Mouse (Mus musculus) liver, embryonic 16.5 days (tissue): ENCODE measurements around the gene Sdc1. TPM values are rescaled to one million over a fixed set of nuclear protein-coding genes. Genes with fewer than 3 reads are reported as not detected.
A peak's percentile ranks its signal among the peaks of the same experiment; 100 is the strongest.

ENCODE experiments used
- ATAC-seq: fragments of 200-750 bp; cut with Nextera tagmentation; 2 replicates; pipeline ENCODE4 v1.8.0; 2017; ENCODE audit warnings: low read depth, mild to moderate bottlenecking, moderate number of reproducible peaks, moderate library complexity
- H3K27ac ChIP-seq: fragments of 300-500 bp; sonication (generic); 2 replicates; pipeline ENCODE4 v1.5.1; 2014; ENCODE audit warnings: mild to moderate bottlenecking, low read length
- H3K27me3 ChIP-seq: fragments of 300-500 bp; sonication (generic); 2 replicates; pipeline ENCODE4 v1.6.1; 2014; ENCODE audit warnings: low read depth, low read length, mixed read lengths; ENCODE audit not compliant: control insufficient read depth, insufficient read depth
- H3K36me3 ChIP-seq: fragments of 300-500 bp; sonication (generic); 2 replicates; pipeline ENCODE4 v1.6.1; 2014; ENCODE audit warnings: mild to moderate bottlenecking; ENCODE audit not compliant: control insufficient read depth, insufficient read depth
- H3K4me1 ChIP-seq: fragments of 300-500 bp; sonication (generic); 2 replicates; pipeline ENCODE4 v1.6.1; 2014; ENCODE audit warnings: low read depth, low read length, mixed read lengths; ENCODE audit not compliant: control insufficient read depth
- H3K4me2 ChIP-seq: fragments of 300-500 bp; sonication (generic); 2 replicates; pipeline ENCODE4 v1.6.1; 2014; ENCODE audit warnings: low read depth, low read length, mixed read lengths
- H3K4me3 ChIP-seq: fragments of 300-500 bp; sonication (generic); 2 replicates; pipeline ENCODE4 v1.5.1; 2014; ENCODE audit warnings: low read depth, mild to moderate bottlenecking, low read length
- H3K9ac ChIP-seq: fragments of 300-500 bp; sonication (generic); 2 replicates; pipeline ENCODE4 v1.6.1; 2014; ENCODE audit warnings: low read depth, low read length
- H3K9me3 ChIP-seq: fragments of 300-500 bp; sonication (generic); replicated peaks from 2 replicates; pipeline ENCODE4 v1.6.1; 2016; ENCODE audit warnings: low read length; ENCODE audit not compliant: control insufficient read depth
- WGBS: fragments of 180-500 bp; shearing (Covaris S2); extraction: QIAGEN DNeasy Blood & Tissue Kit; methylation state at CpG from one replicate; pipeline ENCODE4 v1.1.7; 2014; ENCODE audit not compliant: insufficient replicate concordance; 5-methylcytosine and 5-hydroxymethylcytosine counted together
- polyA plus RNA-seq: library from polyadenylated mRNA; unstranded; fragments of >200 nt; fragmentation: Nextera tagmentation; extraction: Ambion mirVana; gene quantifications from 2 replicates; pipeline ENCODE4 v1.2.1, GENCODE M21; 2015

Gene Sdc1
- polyA plus RNA-seq, 1 experiment from 2014 or later: 24.8 TPM

GRCm38 (mm10) chr12:8809626-8810025 lies 38.5 kb downstream of the Sdc1 start:
- ATAC-seq: peak; percentile 41

GRCm38 (mm10) chr12:8810966-8811365 lies 39.8 kb downstream of the Sdc1 start:
- Histone ChIP-seq H3K36me3 (no peaks in the 10 kb centered on the region), H3K9me3 (no peaks in the 10 kb centered on the region), H3K27me3 (no peaks in the 10 kb centered on the region), H3K27ac (no peak overlapping the region), H3K4me1 (peaks cover 3% of the 10 kb centered on the region; the same call in 1 of the 2 replicates), H3K4me3 (no peak overlapping the region), H3K4me2 (no peak overlapping the region), H3K9ac (no peak overlapping the region)
- no peak for ATAC-seq
- 29% methylated on average over 2 of the region's 2 CpGs for whole genome bisulfite sequencing

More at GRCm38 (mm10) chr12:8809626-8810025, 38.5 kb downstream of the Sdc1 start:
- 59% methylated on average over 6 of the region's 6 CpGs for WGBS
- no peaks in the 10 kb centered on the region for H3K36me3 ChIP-seq
- peaks cover 3% of the 10 kb centered on the region; the same call in 1 of the 2 replicates for H3K4me1 ChIP-seq
- no peak overlapping the region for H3K4me2 ChIP-seq
- H3K4me3 ChIP-seq: no peak overlapping the region
- no peaks in the 10 kb centered on the region for H3K9me3 ChIP-seq
- no peak overlapping the region for H3K9ac ChIP-seq
- H3K27ac ChIP-seq: 0 out of 2 replicates have a peak overlapping the region, but pooled peaks have one; percentile 30
- no peaks in the 10 kb centered on the region for H3K27me3 ChIP-seq

GRCm38 (mm10) chr12:8811441-8811871 lies 40.3 kb downstream of the Sdc1 start:
- no peak overlapping the region for H3K4me3 ChIP-seq
- H3K9me3 ChIP-seq: no peaks in the 10 kb centered on the region
- H3K27ac ChIP-seq: peak overlapping the region; percentile 15; the same call in 1 of the 2 replicates
- no peaks in the 10 kb centered on the region for H3K36me3 ChIP-seq
- H3K4me1 ChIP-seq: peaks cover 3% of the 10 kb centered on the region; the same call in 1 of the 2 replicates
- ATAC-seq: peak; percentile 75
- no peaks in the 10 kb centered on the region for H3K27me3 ChIP-seq
- WGBS: 38% methylated on average over 6 of the region's 6 CpGs
- no peak overlapping the region for H3K9ac ChIP-seq
- no peak overlapping the region for H3K4me2 ChIP-seq

- no peak overlapping the region for H3K4me2 ChIP-seq
- H3K9me3 ChIP-seq: no peaks in the 10 kb centered on the region
- 64% methylated on average over 5 of the region's 5 CpGs for WGBS
- H3K27ac ChIP-seq: peak overlapping the region; percentile 15; the same call in 1 of the 2 replicates
- H3K9ac ChIP-seq: no peak overlapping the region
- ATAC-seq: no peak
- H3K4me3 ChIP-seq: no peak overlapping the region
- H3K36me3 ChIP-seq: no peaks in the 10 kb centered on the region
- peaks cover 3% of the 10 kb centered on the region; the same call in 1 of the 2 replicates for H3K4me1 ChIP-seq
- no peaks in the 10 kb centered on the region for H3K27me3 ChIP-seq
Measured at GRCm38 (mm10) chr12:8811894-8812560, 40.9 kb downstream of the Sdc1 start.

- Histone ChIP-seq H3K4me1 (no peaks in the 10 kb centered on the region), H3K9ac (no peak overlapping the region), H3K27ac (no peak overlapping the region), H3K27me3 (no peaks in the 10 kb centered on the region), H3K4me2 (no peak overlapping the region), H3K36me3 (no peaks in the 10 kb centered on the region), H3K9me3 (no peaks in the 10 kb centered on the region), H3K4me3 (no peak overlapping the region)
- WGBS: 34% methylated on average over 13 of the region's 13 CpGs
- no peak for ATAC-seq
Measured at GRCm38 (mm10) chr12:8817467-8818232, 46.5 kb downstream of the Sdc1 start.

GRCm38 (mm10) chr12:8818233-8818672 lies 47.1 kb downstream of the Sdc1 start:
- H3K4me2 ChIP-seq: no peak overlapping the region

GRCm38 (mm10) chr12:8824995-8825703 lies 54.0 kb downstream of the Sdc1 start:
- H3K4me3 ChIP-seq: no peak overlapping the region
- no peaks in the 10 kb centered on the region for H3K36me3 ChIP-seq
- H3K9me3 ChIP-seq: no peaks in the 10 kb centered on the region
- no peak overlapping the region for H3K4me2 ChIP-seq
- ATAC-seq: no peak
- 66% methylated on average over 7 of the region's 7 CpGs for WGBS
- no peaks in the 10 kb centered on the region for H3K27me3 ChIP-seq
- no peaks in the 10 kb centered on the region; the same call in 1 of the 2 replicates for H3K4me1 ChIP-seq
- H3K27ac ChIP-seq: no peak overlapping the region
- H3K9ac ChIP-seq: no peak overlapping the region

More at GRCm38 (mm10) chr12:8818233-8818672, 47.1 kb downstream of the Sdc1 start:
- 37% methylated on average over 3 of the region's 3 CpGs for WGBS
- H3K4me3 ChIP-seq: no peak overlapping the region
- H3K27me3 ChIP-seq: no peaks in the 10 kb centered on the region
- no peaks in the 10 kb centered on the region for H3K36me3 ChIP-seq
- no peak for ATAC-seq
- no peaks in the 10 kb centered on the region for H3K9me3 ChIP-seq
- H3K27ac ChIP-seq: no peak overlapping the region
- no peaks in the 10 kb centered on the region for H3K4me1 ChIP-seq
- no peak overlapping the region for H3K9ac ChIP-seq

- Histone ChIP-seq H3K27me3 (no peaks in the 10 kb centered on the region), H3K9ac (no peak overlapping the region), H3K4me3 (no peak overlapping the region), H3K4me2 (no peak overlapping the region), H3K27ac (no peak overlapping the region), H3K9me3 (no peaks in the 10 kb centered on the region), H3K4me1 (no peaks in the 10 kb centered on the region; the same call in none of the 2 replicates), H3K36me3 (no peaks in the 10 kb centered on the region)
- 64% methylated on average over 9 of the region's 9 CpGs for WGBS
- no peak for ATAC-seq
Measured at GRCm38 (mm10) chr12:8827014-8827715, 56.0 kb downstream of the Sdc1 start.
